Mouse (Mus musculus) spleen, adult 2 months (tissue): ENCODE measurements around the gene Ercc2.

ENCODE experiments used
- CTCF ChIP-seq: fragments of 200-500 bp; IDR thresholded peaks from 2 replicates; pipeline ENCODE4 v1.5.1; 2011; ENCODE audit warnings: mild to moderate bottlenecking, inconsistent platforms; ENCODE audit not compliant: insufficient read depth, insufficient read length, insufficient replicate concordance; ENCODE audit errors: extremely low read depth
- POLR2A ChIP-seq: fragments of 200-500 bp; IDR thresholded peaks from 2 replicates; pipeline ENCODE4 v1.6.1; 2011; ENCODE audit warnings: low read depth, low read length, inconsistent platforms

DNA sequence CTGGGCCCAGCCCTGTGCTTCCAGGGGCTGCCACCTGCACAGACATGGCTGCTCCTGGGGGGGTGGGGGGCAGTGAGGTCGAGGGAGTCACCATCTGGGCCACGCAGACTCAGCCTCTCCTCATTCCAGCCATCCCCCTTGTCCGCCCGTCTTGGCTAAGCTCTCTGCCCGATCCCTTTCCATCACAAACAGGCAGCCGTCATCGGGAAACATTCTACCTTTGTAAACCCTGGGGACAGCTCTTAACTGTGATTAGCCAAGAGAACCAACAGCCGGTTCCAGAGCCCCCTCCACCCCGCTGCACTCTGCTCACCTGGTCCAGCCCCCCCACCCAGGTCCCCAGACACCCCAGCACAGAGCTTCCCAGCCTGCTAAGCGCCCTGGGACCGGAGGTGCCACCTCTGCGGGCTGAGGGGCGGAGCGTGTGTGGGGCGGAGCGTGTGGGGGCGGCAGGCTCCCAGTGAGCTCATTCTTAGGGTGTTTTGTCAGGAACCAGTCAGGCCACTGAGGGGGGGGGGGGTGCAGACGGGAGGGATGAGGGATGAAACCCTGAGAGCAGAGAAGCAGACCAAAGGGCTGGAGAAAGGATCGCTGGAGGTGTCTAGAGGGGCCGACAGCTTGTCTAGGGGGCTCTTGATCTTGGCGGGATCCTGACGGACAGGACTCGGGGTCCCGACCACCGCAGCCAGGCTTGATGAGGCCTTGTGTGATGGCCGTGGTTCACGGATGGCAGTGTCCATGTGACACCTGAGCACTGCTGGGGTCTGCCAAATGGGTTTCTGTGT lies 17.9 kb downstream of the Ercc2 start:
- TF ChIP-seq CTCF (no peak), POLR2A (no peak)
